Mouse (Mus musculus): ENCODE measurements around the gene Ccdc130. TPM values are rescaled to one million over a fixed set of nuclear protein-coding genes. Genes with fewer than 3 reads are reported as not detected.

Gene Ccdc130
- polyA plus RNA-seq, 1 experiment from 2014 or later: 28.8 TPM

GRCm38 (mm10) chr8:84230735-84231134, 39.4 kb downstream of the Ccdc130 start:
- Histone ChIP-seq H3K9me3 (ENCODE audit: control insufficient read depth, low read length) (no peaks in the 10 kb centered on the region), H3K27me3 (ENCODE audit: control insufficient read depth, insufficient read depth, low read length) (no peaks in the 10 kb centered on the region), H3K4me2 (ENCODE audit: low read depth, low read length) (no peak overlapping the region), H3K36me3 (ENCODE audit: control insufficient read depth, insufficient read depth, low read length) (peaks cover 75% of the 10 kb centered on the region), H3K9ac (replicated peaks; ENCODE audit: low read depth, low read length) (no peak overlapping the region), H3K4me1 (ENCODE audit: control insufficient read depth, insufficient read depth, low read length) (peaks cover 8% of the 10 kb centered on the region), H3K27ac (ENCODE audit: low read depth, low read length) (no peak overlapping the region), H3K4me3 (ENCODE audit: low read depth, low read length) (no peak overlapping the region)
- no peak for ATAC-seq (ENCODE audit: low read depth)
- WGBS: 79% methylated on average over 17 of the region's 17 CpGs

GRCm38 (mm10) chr8:84223322-84224029, 46.7 kb downstream of the Ccdc130 start:
- 80% methylated on average over 21 of the region's 21 CpGs for WGBS
- no peaks in the 10 kb centered on the region for H3K9me3 ChIP-seq (ENCODE audit: control insufficient read depth, low read length)
- peaks cover 85% of the 10 kb centered on the region for H3K36me3 ChIP-seq (ENCODE audit: control insufficient read depth, insufficient read depth, low read length)
- no peak overlapping the region for H3K4me3 ChIP-seq (ENCODE audit: low read depth, low read length)
- H3K27me3 ChIP-seq (ENCODE audit: control insufficient read depth, insufficient read depth, low read length): no peaks in the 10 kb centered on the region
- H3K4me2 ChIP-seq (ENCODE audit: low read depth, low read length): no peak overlapping the region
- no peak overlapping the region for H3K9ac ChIP-seq (replicated peaks; ENCODE audit: low read depth, low read length)
- no peak for ATAC-seq (ENCODE audit: low read depth)
- H3K27ac ChIP-seq (ENCODE audit: low read depth, low read length): no peak overlapping the region
- no peaks in the 10 kb centered on the region for H3K4me1 ChIP-seq (ENCODE audit: control insufficient read depth, insufficient read depth, low read length)

GRCm38 (mm10) chr8:84222566-84223165, 47.5 kb downstream of the Ccdc130 start:
- Histone ChIP-seq H3K27ac (ENCODE audit: low read depth, low read length) (no peak overlapping the region), H3K4me2 (ENCODE audit: low read depth, low read length) (no peak overlapping the region), H3K9ac (replicated peaks; ENCODE audit: low read depth, low read length) (no peak overlapping the region), H3K9me3 (ENCODE audit: control insufficient read depth, low read length) (no peaks in the 10 kb centered on the region), H3K27me3 (ENCODE audit: control insufficient read depth, insufficient read depth, low read length) (no peaks in the 10 kb centered on the region), H3K36me3 (ENCODE audit: control insufficient read depth, insufficient read depth, low read length) (peaks cover 85% of the 10 kb centered on the region), H3K4me1 (ENCODE audit: control insufficient read depth, insufficient read depth, low read length) (no peaks in the 10 kb centered on the region), H3K4me3 (ENCODE audit: low read depth, low read length) (no peak overlapping the region)
- no peak for ATAC-seq (ENCODE audit: low read depth)
- WGBS: 95% methylated on average over 9 of the region's 9 CpGs

- Histone ChIP-seq H3K4me1 (ENCODE audit: control insufficient read depth, insufficient read depth, low read length) (no peaks in the 10 kb centered on the region), H3K27me3 (ENCODE audit: control insufficient read depth, insufficient read depth, low read length) (no peaks in the 10 kb centered on the region), H3K9me3 (ENCODE audit: control insufficient read depth, low read length) (no peaks in the 10 kb centered on the region), H3K27ac (ENCODE audit: low read depth, low read length) (no peak overlapping the region), H3K4me2 (ENCODE audit: low read depth, low read length) (no peak overlapping the region), H3K9ac (replicated peaks; ENCODE audit: low read depth, low read length) (no peak overlapping the region), H3K36me3 (ENCODE audit: control insufficient read depth, insufficient read depth, low read length) (peaks cover 91% of the 10 kb centered on the region), H3K4me3 (ENCODE audit: low read depth, low read length) (no peak overlapping the region)
- WGBS: 94% methylated on average over 7 of the region's 7 CpGs
- no peak for ATAC-seq (ENCODE audit: low read depth)
These were observed 50.1 kb downstream of the Ccdc130 start for GRCm38 (mm10) chr8:84220105-84220504.

- Histone ChIP-seq H3K4me3 (ENCODE audit: low read depth, low read length) (no peak overlapping the region), H3K27ac (ENCODE audit: low read depth, low read length) (no peak overlapping the region), H3K36me3 (ENCODE audit: control insufficient read depth, insufficient read depth, low read length) (peaks cover 86% of the 10 kb centered on the region), H3K4me2 (ENCODE audit: low read depth, low read length) (no peak overlapping the region), H3K27me3 (ENCODE audit: control insufficient read depth, insufficient read depth, low read length) (no peaks in the 10 kb centered on the region), H3K9me3 (ENCODE audit: control insufficient read depth, low read length) (no peaks in the 10 kb centered on the region), H3K9ac (replicated peaks; ENCODE audit: low read depth, low read length) (no peak overlapping the region), H3K4me1 (ENCODE audit: control insufficient read depth, insufficient read depth, low read length) (no peaks in the 10 kb centered on the region)
- no peak for ATAC-seq (ENCODE audit: low read depth)
- WGBS: 95% methylated on average over 5 of the region's 5 CpGs
These were observed 52.0 kb downstream of the Ccdc130 start for GRCm38 (mm10) chr8:84218143-84218542.

GRCm38 (mm10) chr8:84217206-84217605, 53.0 kb downstream of the Ccdc130 start:
- Histone ChIP-seq H3K27ac (ENCODE audit: low read depth, low read length) (no peak overlapping the region), H3K27me3 (ENCODE audit: control insufficient read depth, insufficient read depth, low read length) (no peaks in the 10 kb centered on the region), H3K36me3 (ENCODE audit: control insufficient read depth, insufficient read depth, low read length) (peaks cover 86% of the 10 kb centered on the region), H3K9ac (replicated peaks; ENCODE audit: low read depth, low read length) (no peak overlapping the region), H3K9me3 (ENCODE audit: control insufficient read depth, low read length) (no peaks in the 10 kb centered on the region), H3K4me2 (ENCODE audit: low read depth, low read length) (no peak overlapping the region), H3K4me1 (ENCODE audit: control insufficient read depth, insufficient read depth, low read length) (no peaks in the 10 kb centered on the region), H3K4me3 (ENCODE audit: low read depth, low read length) (no peak overlapping the region)
- no peak for ATAC-seq (ENCODE audit: low read depth)
- 96% methylated on average over 11 of the region's 11 CpGs for WGBS

DNA sequence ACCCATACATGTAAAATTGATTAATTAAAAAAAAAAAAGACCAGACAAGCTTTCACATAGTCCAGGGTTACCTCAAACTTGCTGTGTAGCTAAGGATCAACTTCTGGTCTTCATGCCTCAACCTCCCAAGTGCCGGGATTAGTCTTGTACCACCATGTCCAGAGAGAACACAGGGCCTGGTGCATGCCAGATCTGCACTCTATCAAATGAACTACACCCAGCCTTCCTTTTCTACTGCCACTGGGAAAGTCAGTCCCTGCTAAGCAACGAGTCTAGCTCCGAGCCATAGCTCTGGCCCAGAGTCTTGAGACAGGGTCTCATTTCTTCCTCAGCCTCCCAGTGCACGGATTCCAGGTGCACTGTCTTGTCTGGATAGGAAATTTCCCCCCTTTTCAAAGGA, 56.9 kb downstream of the Ccdc130 start:
- ATAC-seq (ENCODE audit: low read depth): no peak
- Histone ChIP-seq H3K9ac (replicated peaks; ENCODE audit: low read depth, low read length) (no peak overlapping the region), H3K4me3 (ENCODE audit: low read depth, low read length) (no peak overlapping the region), H3K36me3 (ENCODE audit: control insufficient read depth, insufficient read depth, low read length) (peaks cover 68% of the 10 kb centered on the region), H3K27ac (ENCODE audit: low read depth, low read length) (no peak overlapping the region), H3K4me2 (ENCODE audit: low read depth, low read length) (no peak overlapping the region), H3K27me3 (ENCODE audit: control insufficient read depth, insufficient read depth, low read length) (no peaks in the 10 kb centered on the region), H3K9me3 (ENCODE audit: control insufficient read depth, low read length) (no peaks in the 10 kb centered on the region), H3K4me1 (ENCODE audit: control insufficient read depth, insufficient read depth, low read length) (peaks cover 8% of the 10 kb centered on the region; the same call in 1 of the 2 replicates)
- WGBS: 93% methylated on average over 4 of the region's 4 CpGs

- H3K27ac ChIP-seq (ENCODE audit: low read depth, low read length): no peak overlapping the region
- no peak overlapping the region for H3K4me3 ChIP-seq (ENCODE audit: low read depth, low read length)
- no peaks in the 10 kb centered on the region for H3K9me3 ChIP-seq (ENCODE audit: control insufficient read depth, low read length)
- WGBS: 94% methylated on average over 31 of the region's 31 CpGs
- no peaks in the 10 kb centered on the region for H3K27me3 ChIP-seq (ENCODE audit: control insufficient read depth, insufficient read depth, low read length)
- H3K4me1 ChIP-seq (ENCODE audit: control insufficient read depth, insufficient read depth, low read length): peaks cover 11% of the 10 kb centered on the region; the same call in 1 of the 2 replicates
- no peak overlapping the region for H3K9ac ChIP-seq (replicated peaks; ENCODE audit: low read depth, low read length)
- ATAC-seq (ENCODE audit: low read depth): no peak
- peaks cover 55% of the 10 kb centered on the region for H3K36me3 ChIP-seq (ENCODE audit: control insufficient read depth, insufficient read depth, low read length)
- H3K4me2 ChIP-seq (ENCODE audit: low read depth, low read length): no peak overlapping the region
These were observed 58.2 kb downstream of the Ccdc130 start for GRCm38 (mm10) chr8:84211881-84212563.

DNA sequence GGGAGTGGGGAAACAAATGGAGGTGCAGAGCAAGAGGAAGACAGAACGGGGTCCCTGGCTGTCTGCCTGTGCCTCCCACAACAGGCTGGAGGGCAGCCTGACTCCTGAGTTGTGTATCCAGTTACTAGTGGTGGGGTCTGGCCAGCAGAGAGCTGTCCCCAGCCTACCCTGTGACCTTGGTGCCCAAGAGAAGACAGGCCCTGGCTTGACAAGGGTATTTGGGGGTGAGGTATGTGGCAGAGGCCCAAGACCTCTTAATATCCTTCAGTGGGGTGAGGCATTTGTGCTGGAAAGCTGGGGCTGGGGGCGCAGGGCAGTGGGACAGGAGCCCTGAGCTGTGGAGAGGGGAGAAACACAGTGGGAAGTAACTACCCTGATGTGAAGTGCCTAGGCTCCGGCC, 59.0 kb downstream of the Ccdc130 start:
- no peak overlapping the region for H3K9ac ChIP-seq (replicated peaks; ENCODE audit: low read depth, low read length)
- no peak overlapping the region for H3K4me3 ChIP-seq (ENCODE audit: low read depth, low read length)
- no peak overlapping the region for H3K4me2 ChIP-seq (ENCODE audit: low read depth, low read length)
- no peak for ATAC-seq (ENCODE audit: low read depth)
- peaks cover 47% of the 10 kb centered on the region for H3K36me3 ChIP-seq (ENCODE audit: control insufficient read depth, insufficient read depth, low read length)
- peaks cover 11% of the 10 kb centered on the region; the same call in 1 of the 2 replicates for H3K4me1 ChIP-seq (ENCODE audit: control insufficient read depth, insufficient read depth, low read length)
- WGBS: 91% methylated on average over 3 of the region's 3 CpGs
- H3K27me3 ChIP-seq (ENCODE audit: control insufficient read depth, insufficient read depth, low read length): no peaks in the 10 kb centered on the region
- H3K27ac ChIP-seq (ENCODE audit: low read depth, low read length): no peak overlapping the region
- no peaks in the 10 kb centered on the region for H3K9me3 ChIP-seq (ENCODE audit: control insufficient read depth, low read length)
